Mouse (Mus musculus) cerebellum, postnatal 10 days (tissue): ENCODE results near the gene Snx32.
"Not testable (repeated sequence)": the region's sequence is repeated elsewhere in the genome, so short reads cannot be mapped to it uniquely, and the experiment has no call there.

ENCODE experiments used
- DNase-seq, 2 experiments: peaks; one replicate each; pipeline ENCODE4 v3.0.0; 2021; ENCODE audit warnings: mixed read lengths in 2 of 2

Snx32 gene

GRCm38 (mm10) chr19:5511074-5511632, 815 bp upstream of the Snx32 start:
- DNase-seq, result no peak

DNA sequence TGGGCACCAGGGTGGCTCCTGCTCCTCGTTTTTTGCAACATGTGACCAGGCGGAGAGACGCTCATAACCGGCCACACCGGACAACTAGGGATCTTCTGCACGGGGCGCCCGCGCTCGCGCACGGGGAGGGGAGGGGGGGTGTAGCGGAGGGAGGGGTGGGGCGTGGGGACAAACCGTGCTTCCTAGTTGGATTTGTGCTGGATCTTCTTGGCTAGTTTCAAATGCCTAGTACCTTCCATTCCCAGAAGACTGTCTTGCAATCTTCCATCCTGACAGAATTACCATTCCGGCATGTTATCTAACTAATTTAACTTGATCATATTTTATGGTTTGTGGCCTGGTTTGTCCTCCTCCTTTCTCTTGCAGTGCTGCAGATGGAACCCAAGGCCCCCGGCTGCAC, 6.7 kb downstream of the Snx32 start, which contains the start of gene 1700020D05Rik:
TSS of gene 1700020D05Rik (minus strand) at position 101 of the 400 bp plus-strand sequence.
- DNase-seq, result no peak

DNA sequence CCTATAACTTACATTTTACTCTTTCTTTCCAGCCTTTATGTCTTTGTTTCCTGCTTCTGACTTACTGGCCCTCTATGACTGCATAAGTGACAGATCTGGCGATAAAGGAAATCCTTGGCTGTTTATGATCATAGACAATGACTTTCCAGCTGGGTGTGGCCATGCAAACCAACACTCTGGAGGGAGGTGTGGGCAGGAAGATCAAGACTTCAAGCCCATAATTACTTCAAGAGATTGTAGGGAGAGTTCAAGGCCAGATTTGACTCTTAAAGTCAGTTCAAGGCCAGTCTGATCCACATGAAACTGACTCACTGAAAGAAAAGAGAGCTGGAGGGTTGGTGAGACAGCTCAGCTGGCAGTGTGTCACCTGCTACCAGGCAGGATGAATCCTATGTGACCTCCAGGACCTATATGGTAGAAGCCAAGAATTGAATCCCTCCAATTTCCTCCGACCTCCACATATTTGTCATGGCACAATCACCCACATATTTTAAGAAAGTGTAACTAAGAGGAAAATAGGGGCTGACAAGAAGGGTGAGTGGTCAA, 9.9 kb downstream of the Snx32 start:
- no peak for DNase-seq

DNA sequence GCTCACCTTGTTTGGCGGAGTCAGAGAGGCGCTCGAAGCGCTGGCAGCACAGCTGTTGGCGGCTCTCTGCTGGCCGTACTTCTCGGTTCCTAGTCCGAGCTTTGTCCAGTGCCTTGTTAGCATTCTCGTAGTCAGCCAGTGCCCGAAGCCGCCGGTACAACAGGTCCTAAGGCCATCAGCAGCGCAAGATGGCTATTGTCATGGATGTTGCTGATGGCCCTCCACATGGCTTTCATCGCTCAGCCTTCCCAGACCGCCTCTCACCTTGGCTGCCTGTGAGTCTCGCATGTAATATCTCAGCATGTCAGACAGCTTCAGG, 14.3 kb downstream of the Snx32 start:
- peak; percentile 14 to 18 for DNase-seq

DNA sequence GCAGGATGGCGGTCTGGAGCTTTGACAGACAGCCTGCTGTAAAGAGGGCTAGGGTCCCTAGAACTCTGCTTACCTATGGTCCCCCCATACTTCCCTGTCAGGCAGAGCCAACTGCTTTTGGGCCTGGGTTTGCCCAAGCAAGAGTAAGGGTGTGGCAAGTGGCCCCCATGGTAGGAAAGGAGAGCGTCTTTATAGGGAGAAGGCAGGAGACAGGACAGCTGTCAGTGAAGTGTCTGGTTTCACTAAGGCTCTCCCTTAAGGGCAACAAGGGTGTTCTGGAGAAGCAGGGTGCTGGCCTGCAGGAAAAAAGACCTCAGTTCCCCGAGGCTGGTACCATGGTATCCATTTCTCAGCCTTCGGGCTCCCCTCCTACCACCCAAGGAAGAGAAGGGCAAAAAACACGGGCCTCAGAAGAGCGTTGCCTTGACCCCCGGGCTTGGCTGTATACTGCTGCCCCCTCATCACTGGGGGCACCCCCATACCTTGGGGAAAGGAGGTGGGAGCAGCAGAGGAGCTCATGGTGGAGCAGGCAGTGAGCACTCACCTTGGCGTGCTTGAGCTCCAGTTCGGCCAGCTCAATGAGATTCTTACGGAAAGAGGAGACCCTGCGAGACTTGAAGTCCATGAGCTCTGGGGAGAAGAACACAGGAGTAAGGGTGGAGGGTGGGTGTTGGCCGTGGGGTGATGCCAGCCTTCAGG, 14.8 kb downstream of the Snx32 start:
- peak; percentile 5 to 21 for DNase-seq

GRCm38 (mm10) chr19:5494314-5494713, 16.0 kb downstream of the Snx32 start:
- DNase-seq, result peak in 1 of 2 experiments; percentile 3

DNA sequence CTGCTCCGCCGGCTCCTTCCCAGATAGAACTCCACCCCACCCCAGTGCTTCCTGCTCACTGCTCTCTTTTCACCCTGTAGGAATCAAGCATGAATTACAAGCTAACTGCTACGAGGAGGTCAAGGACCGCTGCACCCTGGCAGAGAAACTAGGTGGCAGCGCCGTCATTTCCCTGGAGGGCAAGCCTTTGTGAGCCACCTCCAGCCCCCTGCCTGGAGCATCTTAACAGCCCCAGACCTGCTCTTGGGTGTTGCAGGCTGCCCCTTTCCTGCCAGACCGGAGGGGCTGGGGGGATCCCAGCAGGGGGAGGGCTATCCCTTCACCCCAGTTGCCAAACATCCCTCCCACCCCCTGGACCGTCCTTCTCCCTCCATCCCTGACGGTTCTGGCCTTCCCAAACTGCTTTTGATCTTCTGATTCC, 17.0 kb downstream of the Snx32 start:
- peak in 1 of 2 experiments; percentile 40 for DNase-seq

DNA sequence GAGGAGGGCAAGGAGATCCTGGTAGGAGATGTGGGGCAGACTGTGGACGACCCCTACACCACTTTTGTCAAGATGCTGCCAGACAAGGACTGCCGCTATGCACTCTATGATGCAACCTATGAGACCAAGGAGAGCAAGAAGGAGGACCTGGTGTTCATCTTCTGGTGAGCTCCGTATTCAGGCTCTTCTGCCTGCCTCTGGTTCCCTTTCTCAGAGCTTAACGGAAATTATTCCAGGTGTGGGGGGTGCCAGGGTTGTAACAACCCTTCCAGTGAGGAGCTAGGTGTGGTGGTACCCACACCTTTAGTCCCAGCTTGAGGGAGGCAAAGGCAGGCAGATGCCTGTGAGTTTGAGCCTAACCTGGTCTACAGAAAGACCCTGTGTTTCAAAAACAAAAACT, 17.7 kb downstream of the Snx32 start:
- peak in 1 of 2 experiments; percentile 20 for DNase-seq

- peak; percentile 91 to 92 for DNase-seq
Measured at GRCm38 (mm10) chr19:5490898-5491708, 19.2 kb downstream of the Snx32 start.

- DNase-seq, result peak; percentile 97
Measured at GRCm38 (mm10) chr19:5490313-5490897, 19.9 kb downstream of the Snx32 start, which contains the start of gene Cfl1. Gene Cfl1, plus strand, starts transcription at chr19:5490455.

DNA sequence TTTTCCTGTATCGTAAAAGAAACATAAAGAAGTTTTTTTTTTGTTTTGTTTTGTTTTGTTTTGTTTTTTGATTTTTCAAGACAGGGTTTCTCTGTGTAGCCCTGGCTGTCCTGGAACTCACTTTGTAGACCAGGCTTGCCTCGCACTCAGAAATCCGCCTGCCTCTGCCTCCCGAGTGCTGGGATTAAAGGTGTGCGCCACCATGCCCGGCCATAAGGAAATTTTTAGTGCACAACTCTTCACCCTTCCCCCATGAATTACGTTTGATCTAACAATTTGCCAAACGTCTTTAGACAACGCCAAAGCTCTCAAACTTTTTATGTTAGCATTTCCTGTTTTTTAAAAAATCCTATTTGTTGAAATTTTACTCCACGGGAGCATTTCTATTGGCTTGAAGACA, 20.6 kb downstream of the Snx32 start:
- DNase-seq, result not testable (repeated sequence)

GRCm38 (mm10) chr19:5488878-5489571, 21.3 kb downstream of the Snx32 start:
- DNase-seq, result peak; percentile 98

- DNase-seq, result peak; percentile 99
Measured at GRCm38 (mm10) chr19:5487768-5488550, 22.4 kb downstream of the Snx32 start, which contains the start of gene Mus81. Gene Mus81, minus strand, starts transcription at chr19:5488402.

DNA sequence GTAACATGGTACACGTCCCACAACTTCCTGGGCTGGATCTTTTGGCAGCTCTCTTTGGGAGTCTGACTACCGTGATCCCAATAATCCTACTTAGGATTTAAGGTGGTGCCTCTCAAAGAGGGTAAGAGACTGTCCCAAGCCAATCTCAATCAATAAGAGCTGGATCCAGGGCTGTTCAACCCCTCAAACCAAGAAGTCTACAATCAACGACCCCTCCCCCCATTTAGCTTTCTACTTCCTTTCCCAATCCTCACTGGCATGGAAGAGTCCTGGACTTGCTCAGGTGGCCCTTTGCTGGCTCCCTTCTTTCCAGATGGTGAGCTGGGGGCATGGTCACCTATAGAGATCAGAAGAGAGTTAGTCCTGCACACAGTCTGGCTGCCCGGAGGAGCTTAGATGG, 23.6 kb downstream of the Snx32 start:
- DNase-seq, result no peak

DNA sequence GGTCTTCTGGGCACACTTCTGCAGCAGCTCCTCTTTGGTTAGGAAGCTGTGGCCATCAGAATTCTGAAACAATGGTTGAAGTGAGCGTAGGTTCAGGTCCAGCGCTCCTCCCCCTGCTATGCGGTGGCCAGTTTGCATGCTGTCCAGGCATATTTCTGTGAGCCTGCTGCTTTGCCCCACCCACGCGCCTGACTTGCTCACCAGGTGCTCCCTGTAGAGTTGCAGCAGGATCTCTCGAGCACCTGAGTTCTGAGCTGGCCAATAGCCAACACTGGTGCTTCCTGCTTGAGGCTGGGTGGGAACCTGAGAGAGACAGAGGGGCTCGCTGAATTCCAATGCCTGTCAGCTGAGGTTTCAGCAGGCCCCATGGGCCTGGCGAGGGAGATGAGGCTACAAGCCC, 24.1 kb downstream of the Snx32 start:
- DNase-seq, result no peak

DNA sequence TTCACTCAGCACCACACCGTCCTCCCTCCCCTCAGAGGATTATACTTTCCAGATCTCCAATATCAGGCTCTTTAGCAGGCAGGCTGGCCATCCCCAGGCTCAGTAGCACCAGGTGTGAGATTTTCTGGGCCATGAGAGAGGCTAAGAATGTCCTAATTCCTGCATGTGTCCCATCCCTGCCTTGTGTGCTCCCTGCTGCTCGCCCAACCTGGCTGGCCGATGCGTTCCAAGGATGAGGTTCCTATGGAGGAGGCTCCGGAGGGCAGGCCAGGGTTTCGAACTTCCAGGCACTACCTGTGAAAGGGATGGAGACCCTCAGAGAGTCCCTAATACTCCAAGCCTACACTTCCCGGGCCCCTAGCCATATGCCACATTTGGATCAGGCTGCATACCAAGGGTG, 24.5 kb downstream of the Snx32 start:
- peak; percentile 49 to 53 for DNase-seq

DNA sequence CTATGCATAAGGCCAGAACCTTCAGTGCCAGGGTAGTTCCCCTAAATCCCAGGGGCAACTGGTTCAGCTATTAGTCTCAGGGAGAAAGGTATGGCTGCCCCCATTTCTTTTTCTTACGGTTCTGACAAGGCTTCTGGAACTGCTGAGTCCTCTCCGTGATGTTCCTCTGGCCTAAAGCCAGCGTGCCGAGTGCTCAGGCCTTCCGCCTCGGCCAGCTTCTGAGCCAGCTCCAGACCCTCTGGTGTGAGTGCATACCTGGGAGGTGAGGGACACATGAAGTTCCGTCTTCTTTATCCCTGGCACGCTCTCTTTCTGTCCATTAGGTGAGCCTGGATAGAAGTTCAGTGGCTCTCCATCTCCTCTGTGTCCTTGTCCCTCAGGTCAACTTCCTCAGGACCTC, 25.0 kb downstream of the Snx32 start:
- DNase-seq, result no peak

GRCm38 (mm10) chr19:5484496-5484895, 25.8 kb downstream of the Snx32 start:
- no peak for DNase-seq

DNA sequence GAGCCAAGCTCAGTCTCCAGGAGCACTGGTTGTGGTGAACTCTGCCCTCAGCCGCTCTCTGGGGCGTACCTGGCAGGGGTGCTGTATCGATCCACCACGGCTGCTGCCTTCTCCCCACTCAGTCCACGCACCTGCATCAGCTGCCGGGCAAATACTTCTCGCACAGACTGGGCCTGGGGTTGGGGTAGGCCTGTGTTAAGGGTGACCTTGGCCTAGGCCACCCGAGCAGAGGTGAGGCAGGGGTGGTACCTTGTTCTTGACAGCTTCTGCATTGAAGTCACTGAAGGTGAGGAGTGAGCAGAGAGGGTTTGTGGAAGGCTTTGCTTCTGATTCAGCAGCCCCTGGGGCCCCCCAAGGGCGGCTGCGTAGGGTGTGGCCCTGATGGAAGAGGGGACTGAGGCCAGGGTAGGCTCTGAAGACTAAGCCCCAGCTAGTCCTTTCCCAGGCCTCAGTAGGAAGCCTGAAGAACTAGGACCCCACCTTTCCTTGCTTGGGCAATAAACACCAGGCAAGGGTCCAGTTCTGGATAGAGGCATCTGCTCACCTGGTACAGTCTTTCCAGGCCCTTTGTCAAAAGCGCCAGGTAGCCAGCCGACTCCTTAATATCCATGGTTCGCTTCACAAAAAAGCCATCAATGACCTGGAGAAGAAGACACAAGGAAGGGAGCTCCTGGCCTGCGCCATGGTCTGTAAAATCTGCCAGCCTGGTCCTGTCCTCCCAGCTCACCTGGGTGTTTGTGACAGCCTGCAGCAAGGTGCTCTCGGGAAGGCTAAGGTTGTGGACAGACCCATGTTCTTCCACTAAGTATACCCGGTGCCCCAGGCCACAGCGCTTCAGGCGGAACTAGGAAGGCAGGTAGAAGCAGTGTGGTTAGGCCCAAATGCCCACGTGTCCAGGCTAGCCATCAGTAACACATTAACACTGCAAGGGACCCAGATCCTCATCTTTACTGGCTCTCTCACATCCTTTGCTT, 26.7 kb downstream of the Snx32 start:
- no peak for DNase-seq

GRCm38 (mm10) chr19:5481398-5481797, 28.9 kb downstream of the Snx32 start:
- DNase-seq, result no peak
